Mouse (Mus musculus) layer of hippocampus, adult 9-11 months (tissue): ENCODE data around the gene Actn1.
A peak's percentile ranks its signal among the peaks of the same experiment; 100 is the strongest.
"Not testable (repeated sequence)": the region's sequence is repeated elsewhere in the genome, so short reads cannot be mapped to it uniquely, and the experiment has no call there.

Experiments used
- DNase-seq: peaks from one replicate; pipeline ENCODE4 v3.0.0; 2022

The Actn1 gene

DNA sequence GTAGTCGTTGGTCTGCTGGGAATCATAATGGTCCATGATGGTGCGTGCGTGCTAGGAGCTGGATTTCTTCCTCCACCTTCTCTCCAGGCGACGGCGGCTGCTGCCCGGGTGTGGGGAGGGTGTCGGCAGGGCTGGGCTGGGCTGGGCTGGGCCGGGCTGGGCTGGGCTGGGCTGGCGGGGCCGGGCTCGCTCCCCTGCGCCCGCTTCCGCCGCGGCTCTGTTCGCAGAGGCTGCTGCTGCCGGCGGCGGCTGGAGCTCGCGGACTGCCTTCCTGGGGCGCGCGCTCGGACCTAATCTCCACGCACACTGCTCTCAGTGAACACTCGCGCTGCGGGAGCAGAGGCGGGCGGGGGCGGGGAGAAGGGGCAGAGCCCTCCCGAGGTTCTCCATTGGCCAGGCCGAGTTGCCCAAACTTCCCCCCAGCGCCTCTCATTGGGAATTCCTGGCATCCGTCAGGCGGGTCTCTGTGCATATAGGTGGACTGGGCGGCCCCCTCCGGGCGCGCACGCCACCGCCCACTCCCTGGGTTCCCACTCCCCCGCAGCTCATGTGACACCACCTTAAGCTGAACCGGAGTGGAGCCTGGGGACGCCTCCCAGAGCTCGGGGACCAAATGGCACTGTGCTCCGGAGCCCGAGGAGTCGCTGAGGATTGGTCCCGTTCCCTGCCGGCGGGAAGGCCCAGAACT, at the start of gene Actn1:
Actn1 (minus strand) TSS at position 316 of the 688 bp plus-strand sequence.
- peak; percentile 95 for DNase-seq

DNA sequence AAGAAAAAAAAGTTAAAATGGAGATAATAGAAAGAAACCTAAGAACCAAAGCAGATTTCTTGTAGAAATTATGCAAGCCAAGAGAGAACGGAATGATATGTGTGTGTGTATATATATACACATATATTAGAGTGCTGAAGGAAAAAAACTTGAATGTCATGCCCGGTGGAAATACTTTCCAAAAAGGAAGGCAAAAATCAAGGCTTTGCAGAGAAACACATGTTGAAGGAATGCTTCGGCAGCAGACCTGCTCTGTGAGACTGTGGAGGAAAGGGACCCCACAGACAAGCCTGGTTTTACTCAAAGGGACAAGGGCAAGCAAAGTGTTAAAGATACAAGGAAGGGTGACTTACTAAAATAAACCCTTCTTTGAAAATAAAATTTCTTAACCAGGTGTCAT, 47.4 kb upstream of the Actn1 start:
- DNase-seq: no peak

DNA sequence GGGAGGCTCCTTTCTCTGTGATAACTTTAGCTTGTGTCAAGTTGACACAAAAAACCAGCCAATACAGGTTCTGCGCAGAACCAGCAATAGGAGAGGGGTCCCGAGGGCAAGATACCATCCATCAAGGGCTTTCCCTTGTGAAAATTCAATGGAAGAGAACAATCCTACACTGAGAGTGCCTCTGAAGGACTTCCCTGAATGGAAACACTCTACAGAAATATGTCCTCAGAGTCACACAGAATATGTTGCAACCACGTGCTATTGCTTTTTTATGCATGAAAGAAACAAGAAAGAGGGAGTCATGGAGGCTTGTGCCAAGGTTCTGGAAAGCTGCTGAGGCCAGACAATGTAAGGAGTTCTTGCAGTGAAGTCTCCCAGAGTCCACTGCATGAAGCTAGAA, 44.3 kb upstream of the Actn1 start:
- no peak for DNase-seq

DNA sequence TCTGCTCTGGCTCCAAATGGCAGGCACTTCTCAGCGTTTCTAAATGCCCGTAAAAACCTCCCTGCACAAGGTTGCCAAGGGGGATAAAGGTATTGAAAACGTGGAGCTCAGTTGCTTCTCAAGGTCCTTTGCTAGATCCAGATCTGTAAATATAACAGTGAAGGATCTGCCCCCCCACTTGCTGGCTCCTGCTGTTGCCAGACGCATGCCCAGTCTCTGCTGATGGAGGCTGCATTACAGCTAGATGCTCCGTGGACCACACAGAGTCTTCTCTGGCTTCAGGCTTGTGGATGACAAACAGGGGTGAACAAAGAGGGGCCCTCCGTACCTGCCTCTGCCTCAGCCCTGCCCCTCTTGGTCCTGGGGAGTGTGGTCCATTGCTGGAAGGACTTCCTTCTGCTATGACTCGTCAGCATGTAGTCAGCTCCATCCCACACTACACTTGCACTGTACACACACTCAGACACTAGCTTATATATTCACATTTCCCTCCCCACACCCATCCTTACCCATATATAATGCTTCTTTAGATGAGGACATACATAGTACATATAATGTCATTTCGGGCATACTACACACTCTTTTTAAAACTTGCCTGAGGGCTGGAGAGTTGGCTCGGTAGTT, 40.8 kb upstream of the Actn1 start:
- DNase-seq: no peak

DNA sequence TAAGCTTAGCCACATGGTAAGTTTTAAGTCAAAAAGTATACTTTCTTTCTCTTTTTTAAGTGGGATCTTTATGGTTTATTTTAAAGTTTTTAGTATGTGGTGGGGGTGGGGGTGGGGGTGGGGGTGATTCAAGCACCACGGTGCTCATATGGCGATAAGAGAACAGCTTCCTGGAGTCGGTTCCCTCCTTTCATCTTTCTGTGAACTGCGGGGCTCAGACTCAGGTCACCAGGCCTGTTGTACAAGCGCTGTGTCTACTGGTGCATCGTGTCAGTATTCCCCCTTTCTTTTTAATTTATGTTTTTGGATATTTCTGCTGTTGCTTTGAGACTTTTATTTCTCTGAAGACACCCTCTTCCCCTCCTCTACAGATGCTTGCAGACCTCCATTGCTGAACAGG, 38.5 kb upstream of the Actn1 start:
- no peak for DNase-seq

DNA sequence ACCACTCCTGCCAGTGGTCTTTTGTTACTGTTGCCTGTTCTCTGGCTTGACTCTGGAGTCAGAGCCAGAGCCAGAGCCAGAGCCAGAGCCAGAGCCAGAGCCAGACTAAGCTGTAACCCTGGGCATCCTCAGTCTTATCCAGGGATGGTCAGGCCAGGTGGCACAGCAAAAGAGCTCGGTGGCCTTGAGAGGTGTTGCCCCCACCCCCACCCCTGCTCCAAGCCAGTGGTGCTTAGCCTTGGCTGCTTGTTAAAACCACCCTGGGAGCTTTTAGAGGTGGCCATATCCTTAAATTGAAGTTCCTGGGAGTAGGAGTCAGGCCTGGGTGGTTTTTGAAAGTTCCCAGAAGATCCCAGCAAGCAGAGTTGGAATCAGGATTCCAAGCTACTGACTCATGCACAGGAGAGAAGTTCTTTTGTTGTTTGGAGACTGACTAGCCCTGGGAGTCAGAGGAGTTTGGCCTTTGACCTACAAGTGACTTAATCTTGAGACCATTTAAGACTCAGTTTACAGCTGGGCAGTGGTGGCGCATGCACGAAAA, 31.8 kb upstream of the Actn1 start:
- DNase-seq: no peak

DNA sequence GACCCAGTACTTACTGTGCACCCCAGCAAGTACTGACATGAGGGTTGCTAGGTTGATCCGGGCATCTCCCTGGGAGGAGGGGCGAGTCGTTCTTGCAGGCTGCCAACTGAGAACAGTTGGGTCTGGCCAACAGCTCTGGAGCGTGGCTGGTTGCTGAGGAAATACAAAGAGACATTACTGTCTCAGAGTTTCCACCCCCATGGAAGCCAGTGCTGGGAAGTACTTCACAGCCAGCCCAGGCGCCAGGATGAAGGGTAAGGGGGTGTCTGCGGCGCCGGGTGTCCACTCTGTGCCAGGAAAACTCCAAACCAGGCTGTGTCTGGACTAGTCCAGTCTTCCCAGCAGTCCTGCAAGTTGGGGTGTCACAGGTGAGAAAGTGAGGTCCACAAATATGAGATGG, 30.8 kb upstream of the Actn1 start:
- DNase-seq: peak; percentile 51

DNA sequence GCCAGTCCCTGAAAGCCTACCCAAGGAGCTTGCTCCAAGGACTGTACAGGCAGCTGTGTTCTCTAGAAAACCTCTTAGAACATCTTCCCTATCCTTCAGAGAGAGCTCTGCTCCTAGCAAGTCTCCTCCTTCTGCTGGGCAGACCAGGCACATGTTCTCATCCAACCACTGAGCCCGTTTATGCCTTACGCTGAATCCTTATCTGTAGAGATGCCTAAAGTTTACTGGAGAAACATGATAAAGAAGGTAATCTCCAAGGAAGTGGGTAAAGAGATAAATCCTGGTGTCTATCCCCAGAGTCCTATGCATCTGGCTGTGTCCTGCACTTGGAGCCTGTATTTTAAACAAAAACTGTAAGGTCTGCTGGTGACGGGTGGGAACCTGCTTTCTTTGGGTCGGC, 30.3 kb upstream of the Actn1 start:
- no peak for DNase-seq

DNA sequence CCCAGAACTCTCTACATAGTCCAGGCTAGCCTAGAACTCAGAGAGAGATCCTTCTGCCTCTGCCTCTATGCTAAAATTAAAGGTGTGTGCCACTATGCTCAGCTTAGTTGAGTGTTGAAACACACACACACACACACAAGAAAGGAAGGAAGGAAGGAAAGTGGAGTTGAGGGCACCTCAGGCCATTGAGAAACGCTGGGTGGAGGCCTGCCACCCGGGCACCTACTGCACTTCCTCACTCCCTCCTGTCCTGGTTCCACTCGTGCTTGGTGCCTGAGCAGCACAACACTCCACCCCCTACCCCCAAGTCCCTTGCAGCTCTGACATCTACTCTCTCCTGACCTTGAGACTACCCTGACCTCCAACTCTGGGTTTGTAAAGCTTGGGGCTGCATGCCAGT, 29.6 kb upstream of the Actn1 start:
- DNase-seq: no peak

DNA sequence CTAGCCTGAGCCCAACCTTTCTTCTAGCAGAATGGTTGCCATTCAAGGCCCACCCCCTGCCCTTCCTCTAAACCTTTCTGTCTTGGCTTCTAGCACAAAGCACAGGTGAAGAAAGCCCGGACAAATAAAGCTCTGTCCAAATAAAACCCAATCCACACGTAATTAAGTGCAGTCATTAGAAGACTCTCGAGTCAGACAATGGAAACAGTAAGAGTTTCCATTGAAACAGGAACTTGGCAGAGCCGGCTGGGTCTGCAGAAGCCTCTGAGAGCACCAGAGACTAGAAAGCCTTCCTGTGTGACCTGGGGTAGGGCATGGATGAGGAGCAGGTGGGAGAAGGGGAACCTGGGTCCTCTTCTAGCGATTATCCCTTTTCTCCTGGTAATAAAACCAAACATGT, 25.7 kb upstream of the Actn1 start:
- DNase-seq: no peak

DNA sequence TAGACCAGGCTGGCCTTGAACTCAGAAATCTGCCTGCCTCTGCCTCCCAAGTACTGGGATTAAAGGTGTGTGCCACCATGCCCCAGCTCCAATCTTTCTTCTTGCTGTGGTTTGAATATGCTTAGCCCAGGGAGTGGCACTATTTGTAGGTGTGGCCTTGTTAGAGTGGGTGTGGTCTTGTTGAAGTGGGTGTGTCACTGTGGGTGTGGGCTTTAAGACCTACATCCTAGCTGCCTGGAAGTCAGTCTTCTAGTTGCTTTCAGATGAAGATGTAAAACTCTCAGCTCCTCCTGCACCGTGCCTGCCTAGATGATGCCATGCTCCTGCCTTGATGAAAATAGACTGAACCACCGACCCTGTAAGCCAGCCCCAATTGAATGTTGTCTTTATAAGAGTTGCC, 24.1 kb upstream of the Actn1 start:
- not testable (repeated sequence) for DNase-seq

DNA sequence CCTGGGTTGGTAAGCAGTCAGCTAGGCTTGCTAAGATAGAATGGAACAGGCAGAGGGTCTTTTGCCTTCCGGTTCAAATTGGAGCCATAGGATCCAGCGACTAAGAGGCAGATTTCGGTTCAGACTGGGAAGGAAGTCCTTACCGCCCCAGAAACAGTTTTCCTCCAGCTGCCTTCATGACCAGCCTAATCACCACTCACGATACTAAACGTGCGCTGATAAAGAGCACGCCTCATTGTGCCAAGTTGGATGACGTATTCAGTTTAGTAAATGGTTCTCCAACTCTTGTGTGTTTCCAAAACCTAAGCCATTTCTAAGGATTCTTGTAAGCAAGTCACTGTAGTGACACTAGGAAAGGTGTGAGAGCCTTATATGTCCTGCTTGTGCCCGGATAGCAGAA, 18.7 kb upstream of the Actn1 start:
- DNase-seq: no peak

DNA sequence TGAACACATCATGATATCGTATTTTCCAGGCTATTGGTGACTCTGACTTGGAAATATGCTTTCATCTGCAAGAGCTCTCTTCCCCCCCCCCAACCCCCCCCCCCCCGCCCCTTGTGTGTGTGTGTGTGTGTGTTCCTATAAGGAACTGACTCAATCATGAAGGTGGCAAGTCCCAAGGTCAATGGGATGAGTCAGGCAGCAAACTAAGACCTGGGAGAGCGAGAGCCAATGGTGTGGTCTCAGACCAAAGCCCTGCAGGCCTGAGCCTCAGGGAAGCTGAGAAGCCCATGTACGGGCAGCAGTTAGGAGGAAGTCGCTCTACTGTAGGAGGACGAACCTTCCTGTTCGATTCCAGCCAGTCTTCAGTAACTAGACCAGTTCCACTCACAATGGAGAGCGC, 17.3 kb upstream of the Actn1 start:
- no peak for DNase-seq

DNA sequence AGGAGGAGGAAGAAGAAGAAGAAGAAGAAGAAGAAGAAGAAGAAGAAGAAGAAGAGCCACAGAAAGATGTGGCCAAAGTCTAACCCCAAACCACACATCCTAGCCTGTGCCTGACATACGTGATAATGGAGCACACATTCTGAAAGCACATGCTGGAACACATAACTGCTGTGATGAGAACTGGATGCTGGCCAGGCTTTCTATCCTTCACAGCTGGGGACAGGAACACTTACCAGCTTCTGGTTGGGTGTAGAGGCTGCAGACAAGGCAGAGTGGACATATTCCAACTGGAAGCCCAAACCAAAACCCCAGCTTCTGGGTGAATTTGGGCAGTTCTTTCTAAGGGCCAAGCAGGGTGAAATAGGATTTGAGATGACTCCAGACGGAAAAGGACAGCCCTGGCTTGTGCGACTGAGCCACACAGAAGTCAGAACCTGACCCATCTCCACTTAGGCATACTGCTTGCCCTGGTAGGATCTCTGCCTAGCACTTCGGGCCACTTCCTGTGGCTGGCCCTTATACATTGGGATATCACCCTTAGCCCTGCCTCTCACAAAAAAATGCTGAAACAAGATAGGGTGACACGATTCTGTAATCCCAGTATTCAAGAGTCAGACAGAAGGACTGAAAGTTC, 15.1 kb upstream of the Actn1 start:
- DNase-seq: no peak

DNA sequence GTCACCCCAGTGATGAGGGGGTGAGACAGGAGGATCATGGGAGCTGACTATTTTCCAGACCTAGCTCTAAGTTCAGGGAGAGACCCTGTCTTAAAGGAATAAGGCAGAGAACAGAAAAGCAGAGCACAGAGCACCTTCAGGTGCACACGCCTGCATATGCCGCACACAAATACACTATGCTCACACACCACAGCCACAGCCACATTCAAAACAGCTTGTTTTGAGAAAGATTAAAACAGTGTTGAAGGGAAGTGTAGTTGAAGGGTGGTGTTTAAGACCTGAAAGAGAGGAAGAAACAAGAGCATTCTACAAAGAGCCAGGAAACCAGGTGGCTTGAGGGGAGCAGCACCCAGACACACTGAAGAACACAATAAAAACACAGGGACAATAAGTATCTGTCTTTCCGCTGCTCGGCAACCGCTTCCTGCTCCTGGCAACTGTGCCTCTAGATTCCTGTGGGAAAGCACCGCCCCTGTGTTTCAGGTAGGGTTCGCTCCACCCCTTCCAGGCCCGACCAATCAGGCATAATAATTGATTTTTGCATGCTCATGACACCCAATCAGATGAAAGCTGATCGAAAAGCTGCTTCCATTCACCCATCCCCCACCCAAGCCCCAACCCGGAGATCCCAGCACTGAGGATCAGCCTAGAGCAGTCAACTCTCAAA, 13.0 kb upstream of the Actn1 start:
- DNase-seq: peak; percentile 66

DNA sequence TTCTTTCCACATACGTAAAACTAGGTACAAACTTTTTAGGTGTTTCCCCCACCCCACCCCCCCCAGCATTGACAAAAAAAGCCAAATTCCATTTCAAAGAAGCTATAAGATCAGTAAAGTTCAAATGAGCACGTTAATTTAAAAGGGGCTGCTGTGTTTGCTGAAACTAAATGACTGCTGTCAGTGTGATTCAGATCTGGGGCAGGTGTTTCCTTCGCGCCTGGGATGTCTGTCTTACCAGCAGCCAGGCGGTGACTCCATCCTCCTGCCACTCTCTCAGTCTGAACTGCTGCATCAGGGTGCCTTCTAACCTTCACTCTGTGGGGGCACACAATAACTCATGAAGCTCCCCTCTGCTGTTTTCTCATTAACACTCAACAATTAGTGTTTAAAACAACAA, 11.6 kb upstream of the Actn1 start:
- no peak for DNase-seq

DNA sequence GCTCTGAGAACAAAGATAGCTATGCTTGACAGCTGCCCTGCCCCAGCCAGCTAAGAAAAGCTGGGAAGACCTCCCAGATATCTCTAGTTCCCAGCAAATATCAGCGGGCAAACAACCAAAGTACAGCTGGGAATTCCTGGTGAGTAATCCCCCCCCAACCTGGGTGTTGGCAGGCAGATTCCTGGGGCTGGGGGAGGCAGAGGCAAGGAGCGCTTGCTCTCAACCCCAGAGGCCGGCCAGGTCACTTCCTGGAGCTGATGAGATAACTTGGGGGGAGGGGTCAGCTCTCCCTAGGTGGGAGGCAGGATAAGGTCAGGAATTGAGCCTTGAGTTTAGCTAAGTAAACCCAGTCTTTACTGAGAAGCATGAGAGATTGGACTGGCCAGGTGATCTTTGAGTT, 10.8 kb upstream of the Actn1 start:
- DNase-seq: no peak

DNA sequence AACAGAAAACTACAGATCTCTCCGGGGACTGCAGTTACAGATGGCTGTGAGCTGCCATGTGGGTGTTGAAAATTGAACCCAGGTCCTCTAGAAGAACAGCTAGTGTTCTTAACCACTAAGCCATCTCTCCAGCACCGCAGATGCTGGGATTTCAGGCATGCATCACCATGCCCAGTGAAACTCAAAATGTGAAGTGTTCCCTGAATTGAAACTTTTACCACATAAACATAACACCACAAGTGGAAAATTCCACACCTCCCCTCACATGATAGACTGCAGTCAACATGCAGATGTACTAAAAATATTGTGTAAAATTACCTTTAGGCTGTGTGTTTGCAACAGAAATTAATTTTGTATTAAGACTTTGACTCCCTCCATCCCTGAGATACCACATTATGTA, 9.1 kb upstream of the Actn1 start:
- no peak for DNase-seq

DNA sequence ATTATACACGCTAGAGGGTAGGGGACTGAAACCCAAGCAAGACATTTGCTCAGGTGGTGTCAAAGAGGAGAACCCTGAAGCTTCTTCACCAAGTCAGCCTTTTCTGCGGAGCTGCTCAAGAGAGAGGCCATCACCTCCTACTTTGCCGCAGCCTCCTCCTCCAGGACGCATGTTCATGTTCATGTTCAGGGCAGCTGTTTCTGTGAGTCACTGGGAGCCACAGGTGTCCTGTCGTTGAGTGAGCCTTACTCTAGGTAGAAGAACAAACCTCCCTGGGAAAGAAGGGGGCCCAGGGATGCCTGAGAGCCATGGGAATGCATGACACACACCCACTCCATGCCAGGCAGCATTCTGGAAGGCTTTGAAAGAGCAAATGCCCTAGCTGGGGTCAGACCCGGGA, 7.8 kb upstream of the Actn1 start:
- no peak for DNase-seq

DNA sequence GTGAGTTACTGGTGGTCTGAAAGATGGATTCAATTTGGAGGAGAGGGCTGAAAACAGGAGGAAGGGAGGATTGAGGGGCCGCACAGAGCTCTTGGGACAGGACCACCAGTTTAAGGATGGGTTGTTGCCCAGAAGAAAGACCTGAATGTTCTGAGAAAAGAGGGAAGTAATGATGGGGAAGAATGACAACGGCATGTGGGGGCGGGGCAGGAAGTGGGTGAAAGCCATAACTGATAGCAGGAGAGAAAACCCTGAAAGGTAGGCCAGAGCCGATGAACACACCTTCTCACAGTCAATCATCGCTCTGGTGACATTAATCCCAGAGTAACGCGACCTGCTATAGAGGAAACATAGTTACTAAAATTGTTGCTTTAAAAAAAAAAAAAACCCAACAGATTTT, 4.2 kb upstream of the Actn1 start:
- DNase-seq: not testable (repeated sequence)

DNA sequence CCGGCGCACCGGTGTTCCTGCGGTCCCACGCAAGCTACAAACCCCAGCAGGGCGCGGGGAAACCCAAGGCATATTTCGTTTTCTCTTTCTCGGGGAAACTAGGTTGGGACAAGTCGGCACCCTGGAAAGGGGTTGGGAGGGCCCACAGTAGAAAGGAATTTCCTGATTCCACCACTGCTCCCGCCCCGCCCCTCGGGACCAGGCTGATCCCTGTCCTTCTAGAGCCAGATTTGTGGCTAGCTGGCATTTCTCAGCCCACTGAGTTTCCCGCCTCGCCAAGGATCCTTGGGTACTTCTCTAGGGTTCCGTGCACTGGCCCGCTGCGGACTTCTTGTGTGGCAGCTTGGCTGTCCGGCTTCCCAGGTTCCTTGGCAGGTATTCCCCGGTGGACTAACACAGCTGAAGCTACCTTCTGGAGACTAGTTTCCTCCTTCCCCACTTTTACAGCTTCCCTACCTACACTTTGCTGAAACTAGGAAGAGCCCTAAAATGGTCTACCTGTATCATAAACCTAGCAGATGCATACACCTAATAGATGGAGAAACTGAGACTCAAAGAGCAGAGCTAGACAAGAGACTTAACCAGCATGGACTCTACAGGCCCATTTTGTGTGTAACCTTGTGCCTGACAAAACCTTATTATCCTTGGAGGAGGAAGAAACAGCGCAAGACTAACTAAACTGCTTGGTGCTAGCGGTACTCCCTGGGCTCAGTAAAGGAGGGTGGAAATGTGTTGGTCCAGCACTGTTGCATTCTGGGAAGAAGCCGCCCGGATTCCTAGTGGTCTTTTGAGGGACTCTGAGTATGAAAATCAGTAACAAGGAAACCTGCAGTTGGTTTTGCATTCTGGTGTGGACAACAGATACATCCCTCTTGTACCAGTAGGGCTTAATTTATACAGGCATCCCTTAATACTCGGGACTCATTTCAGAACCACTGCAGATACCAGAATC, 849 bp upstream of the Actn1 start:
- DNase-seq: no peak

DNA sequence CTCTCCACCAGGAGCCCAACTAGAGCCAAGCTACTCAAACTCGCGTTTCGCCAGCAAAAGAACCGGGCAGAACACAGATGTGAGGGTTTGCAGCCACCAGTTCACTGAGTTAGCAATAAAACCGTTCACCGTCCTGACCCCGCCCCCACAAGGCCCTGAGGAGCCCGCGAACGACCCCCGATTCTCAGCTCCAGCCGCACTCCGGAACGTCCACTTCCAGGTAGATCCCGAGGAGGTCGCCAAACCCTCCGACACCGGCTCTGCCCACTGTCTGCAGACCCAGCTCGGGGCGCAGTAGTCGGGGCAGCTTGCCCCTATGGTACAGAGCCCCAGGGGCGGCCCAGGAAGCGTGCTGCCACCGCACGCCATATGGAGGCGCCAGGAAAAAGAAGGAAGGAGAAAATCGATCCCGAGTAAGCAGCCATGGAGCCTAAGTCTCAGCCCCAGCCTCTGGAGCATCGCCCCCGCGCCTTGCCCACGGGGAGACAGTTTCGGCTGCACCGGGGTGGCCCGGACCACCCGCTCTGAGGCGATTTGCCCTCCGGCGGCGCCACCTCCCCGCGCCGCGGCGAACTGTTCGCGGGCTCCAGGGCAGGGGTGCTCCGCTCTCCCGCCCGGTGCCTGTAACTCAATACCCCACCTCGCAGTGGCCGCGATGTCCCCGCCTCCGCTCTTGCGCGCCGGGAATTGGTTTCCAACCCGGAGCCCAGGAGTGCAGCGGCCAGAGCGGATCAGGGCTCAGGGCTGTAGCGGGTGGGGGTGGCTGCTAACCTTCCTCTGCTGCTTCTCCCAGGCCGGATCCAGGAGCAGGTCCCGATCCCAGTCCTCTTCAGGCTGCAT, 735 bp downstream of the Actn1 start:
- DNase-seq: peak; percentile 48
